Mouse (Mus musculus): Measurements from ENCODE around the gene Shroom1. TPM values are rescaled to one million over a fixed set of nuclear protein-coding genes. Genes with fewer than 3 reads are reported as not detected.

The Shroom1 gene
- total and polyA plus RNA-seq, 2 experiments from 2014 or later = 3.4 to 10.9 TPM

- H3K9ac ChIP-seq (replicated peaks; ENCODE audit: low read length, poor library complexity, severe bottlenecking) = 0 out of 2 replicates have a peak within 1 kb of the TSS, but pooled peaks have one; percentile 36
- peak within 1 kb of the TSS; percentile 19; the same call in 1 of the 2 replicates for H3K4me3 ChIP-seq (ENCODE audit: low read depth, low read length)
- DNase-seq (ENCODE audit: low spot score) (peak; percentile 94), ATAC-seq (ENCODE audit: low FRiP score) (peak; percentile 80)
- 2% methylated on average over 29 of the region's 29 CpGs for whole genome bisulfite sequencing
- peak within 1 kb of the TSS; percentile 45 for H3K4me2 ChIP-seq (ENCODE audit: low read depth, low read length, poor library complexity, severe bottlenecking)
- H3K27me3 ChIP-seq (ENCODE audit: insufficient read depth, low read length) = peaks cover 15% of the 10 kb centered on the region
- peak; percentile 93 for TF ChIP-seq CTCF (IDR thresholded peaks at IDR 0.05)
- H3K4me1 ChIP-seq (ENCODE audit: insufficient read depth, low read length) = no peaks in the 10 kb centered on the region
- H3K9me3 ChIP-seq (ENCODE audit: low read length) = no peaks in the 10 kb centered on the region
- no peaks in the 10 kb centered on the region for H3K36me3 ChIP-seq (ENCODE audit: insufficient read depth, low read length)
- peak within 1 kb of the TSS; percentile 47 for H3K27ac ChIP-seq (ENCODE audit: low read depth, low read length)
These were observed 13.1 kb downstream of the Shroom1 start, which contains the start of gene Gm9837 for GRCm38 (mm10) chr11:53469968-53470695. Gm9837 (minus strand) TSS chr11:53470479.

- no peak for DNase-seq (ENCODE audit: low spot score)
- Histone ChIP-seq H3K4me3 (ENCODE audit: low read depth, low read length) (no peak overlapping the region), H3K27me3 (ENCODE audit: insufficient read depth, low read length) (peaks cover 6% of the 10 kb centered on the region; the same call in 1 of the 2 replicates), H3K36me3 (ENCODE audit: insufficient read depth, low read length) (no peaks in the 10 kb centered on the region), H3K27ac (ENCODE audit: low read depth, low read length) (no peak overlapping the region), H3K9ac (replicated peaks; ENCODE audit: low read length, poor library complexity, severe bottlenecking) (no peak overlapping the region), H3K9me3 (ENCODE audit: low read length) (no peaks in the 10 kb centered on the region), H3K4me1 (ENCODE audit: insufficient read depth, low read length) (peaks cover 6% of the 10 kb centered on the region; the same call in 1 of the 2 replicates), H3K4me2 (ENCODE audit: low read depth, low read length, poor library complexity, severe bottlenecking) (no peak overlapping the region)
- 92% methylated on average over 3 of the region's 3 CpGs for WGBS
- peak; percentile 45 for TF ChIP-seq CTCF (IDR thresholded peaks at IDR 0.05)
- ATAC-seq (ENCODE audit: low FRiP score) = no peak
These were observed 15.7 kb downstream of the Shroom1 start for GRCm38 (mm10) chr11:53472709-53473108.

GRCm38 (mm10) chr11:53475620-53476019, 18.6 kb downstream of the Shroom1 start:
- Histone ChIP-seq H3K9me3 (ENCODE audit: low read length) (no peaks in the 10 kb centered on the region), H3K4me3 (ENCODE audit: low read depth, low read length) (peak overlapping the region; percentile 0; the same call in 1 of the 2 replicates), H3K9ac (replicated peaks; ENCODE audit: low read length, poor library complexity, severe bottlenecking) (no peak overlapping the region), H3K4me2 (ENCODE audit: low read depth, low read length, poor library complexity, severe bottlenecking) (peak overlapping the region; percentile 23), H3K36me3 (ENCODE audit: insufficient read depth, low read length) (no peaks in the 10 kb centered on the region), H3K4me1 (ENCODE audit: insufficient read depth, low read length) (peaks cover 9% of the 10 kb centered on the region; the same call in 1 of the 2 replicates), H3K27me3 (ENCODE audit: insufficient read depth, low read length) (peaks cover 24% of the 10 kb centered on the region), H3K27ac (ENCODE audit: low read depth, low read length) (0 out of 2 replicates have a peak overlapping the region, but pooled peaks have one; percentile 18)
- ATAC-seq (ENCODE audit: low FRiP score) (no peak), DNase-seq (ENCODE audit: low spot score) (no peak)
- WGBS = 8% methylated on average over 8 of the region's 8 CpGs
- TF ChIP-seq CTCF (IDR thresholded peaks at IDR 0.05) = no peak

GRCm38 (mm10) chr11:53477833-53478232, 20.8 kb downstream of the Shroom1 start:
- H3K4me1 ChIP-seq (ENCODE audit: insufficient read depth, low read length) = peaks cover 9% of the 10 kb centered on the region; the same call in 1 of the 2 replicates
- no peak for TF ChIP-seq CTCF (IDR thresholded peaks at IDR 0.05)
- no peak overlapping the region for H3K9ac ChIP-seq (replicated peaks; ENCODE audit: low read length, poor library complexity, severe bottlenecking)
- H3K4me2 ChIP-seq (ENCODE audit: low read depth, low read length, poor library complexity, severe bottlenecking) = no peak overlapping the region
- ATAC-seq (ENCODE audit: low FRiP score) = no peak
- H3K27me3 ChIP-seq (ENCODE audit: insufficient read depth, low read length) = peaks cover 36% of the 10 kb centered on the region
- H3K36me3 ChIP-seq (ENCODE audit: insufficient read depth, low read length) = no peaks in the 10 kb centered on the region
- H3K27ac ChIP-seq (ENCODE audit: low read depth, low read length) = no peak overlapping the region
- H3K9me3 ChIP-seq (ENCODE audit: low read length) = no peaks in the 10 kb centered on the region
- DNase-seq (ENCODE audit: low spot score) = no peak
- no peak overlapping the region for H3K4me3 ChIP-seq (ENCODE audit: low read depth, low read length)
- 49% methylated on average over 7 of the region's 7 CpGs for WGBS

- DNase-seq (ENCODE audit: low spot score) = no peak
- H3K27me3 ChIP-seq (ENCODE audit: insufficient read depth, low read length) = peaks cover 36% of the 10 kb centered on the region
- peak overlapping the region; percentile 62 for H3K4me3 ChIP-seq (ENCODE audit: low read depth, low read length)
- H3K9me3 ChIP-seq (ENCODE audit: low read length) = no peaks in the 10 kb centered on the region
- no peak for TF ChIP-seq CTCF (IDR thresholded peaks at IDR 0.05)
- ATAC-seq (ENCODE audit: low FRiP score) = peak; percentile 59
- no peak overlapping the region for H3K27ac ChIP-seq (ENCODE audit: low read depth, low read length)
- WGBS = 5% methylated on average over 72 of the region's 79 CpGs
- peak overlapping the region; percentile 79 for H3K4me2 ChIP-seq (ENCODE audit: low read depth, low read length, poor library complexity, severe bottlenecking)
- no peaks in the 10 kb centered on the region for H3K36me3 ChIP-seq (ENCODE audit: insufficient read depth, low read length)
- peak overlapping the region; percentile 70 for H3K9ac ChIP-seq (replicated peaks; ENCODE audit: low read length, poor library complexity, severe bottlenecking)
- peaks cover 9% of the 10 kb centered on the region; the same call in 1 of the 2 replicates for H3K4me1 ChIP-seq (ENCODE audit: insufficient read depth, low read length)
These were observed 21.6 kb downstream of the Shroom1 start for GRCm38 (mm10) chr11:53478383-53479170.
